Mouse (Mus musculus) urinary bladder, postnatal 25 days (tissue): ENCODE results near the gene Ncapg2.

Experiments used
- DNase-seq: peaks from one replicate; pipeline ENCODE4 v3.0.0; 2022; ENCODE audit warnings: low spot score

Gene Ncapg2

DNA sequence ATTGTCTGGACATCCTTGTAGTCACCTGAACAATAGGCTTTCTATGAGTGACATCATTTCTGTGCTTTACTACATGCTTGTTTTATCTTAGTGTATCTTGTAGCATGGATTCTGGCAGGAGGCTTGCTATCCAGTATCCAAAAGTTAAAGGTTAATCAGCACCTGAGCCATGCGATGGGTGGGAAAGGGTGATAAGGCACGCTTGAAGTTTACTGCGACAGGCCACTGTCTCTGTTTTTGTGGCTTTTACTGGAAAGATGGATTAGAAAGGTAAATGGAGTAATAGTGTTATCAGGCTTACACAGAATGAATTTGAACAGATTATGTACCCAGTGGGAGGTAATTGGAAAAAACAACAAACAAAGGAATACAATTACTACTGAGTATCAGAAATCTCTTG lies 37.0 kb downstream of the Ncapg2 start:
- no peak for DNase-seq

DNA sequence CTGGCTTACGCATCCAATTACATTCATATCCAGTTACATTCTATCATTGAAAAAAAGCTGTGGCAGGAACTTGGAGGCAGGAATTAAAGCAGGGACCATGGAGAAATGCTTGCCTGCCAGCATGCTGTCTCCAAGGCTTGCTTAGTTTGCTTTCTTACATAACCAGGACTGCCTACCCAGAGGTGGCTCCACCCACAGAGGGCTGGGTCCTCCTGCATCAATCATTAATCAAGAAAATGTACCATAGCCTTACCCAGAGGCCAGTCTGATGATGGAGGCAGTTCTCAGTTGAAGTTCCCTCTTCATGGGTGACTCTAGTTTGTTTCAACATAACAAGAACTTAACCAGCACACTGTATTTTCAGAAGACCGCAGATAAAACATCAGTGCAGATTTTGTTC lies 44.3 kb downstream of the Ncapg2 start:
- no peak for DNase-seq

DNA sequence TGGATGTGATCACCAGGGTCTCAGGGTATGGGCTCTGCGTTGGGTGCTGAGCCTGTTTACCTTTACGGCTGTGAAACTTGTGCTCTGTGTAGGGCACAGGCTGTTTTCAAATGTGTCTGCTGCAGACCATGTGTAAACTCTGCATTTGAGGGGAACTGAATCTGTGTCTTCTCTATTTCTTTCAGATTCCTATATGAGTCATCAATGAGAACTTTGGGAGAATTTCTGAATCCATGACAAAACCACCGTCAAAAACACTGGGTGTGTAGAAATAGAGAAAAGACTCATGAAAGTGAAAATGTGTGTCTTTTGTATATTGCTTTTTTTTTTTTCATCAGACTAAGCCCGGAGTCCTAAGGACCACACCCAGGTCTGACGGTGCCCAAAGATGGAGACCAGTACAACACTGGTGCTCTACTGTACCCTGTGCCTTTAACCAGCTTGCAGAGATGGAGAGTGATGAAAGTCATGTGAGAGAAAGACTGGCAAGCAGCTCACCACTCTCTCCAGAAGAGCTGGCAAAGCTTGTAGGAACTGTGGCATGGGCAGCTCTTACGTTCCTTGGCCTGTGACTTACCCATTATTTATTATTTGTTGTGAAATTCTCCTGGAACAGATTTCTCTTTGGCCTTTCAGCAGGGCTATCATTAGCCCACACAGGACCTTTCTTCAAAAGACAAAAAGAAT lies 55.3 kb downstream of the Ncapg2 start:
- no peak for DNase-seq

DNA sequence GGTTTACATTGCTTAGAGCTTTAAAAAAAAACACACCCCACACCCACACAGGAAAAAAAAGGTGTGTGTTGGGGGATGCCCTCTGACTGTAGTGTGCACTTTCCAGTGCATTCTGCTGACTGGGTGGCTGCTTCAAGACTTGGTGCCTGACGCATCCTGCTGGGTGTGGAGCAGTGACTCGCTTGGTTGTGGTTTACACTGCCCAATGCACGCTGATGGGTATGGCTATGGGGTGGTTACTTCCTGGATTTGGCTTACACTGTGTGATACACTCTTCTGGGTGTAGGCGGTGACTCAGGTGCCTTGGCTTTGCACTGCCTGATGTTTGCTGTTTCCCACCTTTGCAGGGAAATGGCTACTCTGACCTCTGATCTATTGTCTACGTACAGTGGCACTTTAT lies 61.8 kb downstream of the Ncapg2 start:
- no peak for DNase-seq

DNA sequence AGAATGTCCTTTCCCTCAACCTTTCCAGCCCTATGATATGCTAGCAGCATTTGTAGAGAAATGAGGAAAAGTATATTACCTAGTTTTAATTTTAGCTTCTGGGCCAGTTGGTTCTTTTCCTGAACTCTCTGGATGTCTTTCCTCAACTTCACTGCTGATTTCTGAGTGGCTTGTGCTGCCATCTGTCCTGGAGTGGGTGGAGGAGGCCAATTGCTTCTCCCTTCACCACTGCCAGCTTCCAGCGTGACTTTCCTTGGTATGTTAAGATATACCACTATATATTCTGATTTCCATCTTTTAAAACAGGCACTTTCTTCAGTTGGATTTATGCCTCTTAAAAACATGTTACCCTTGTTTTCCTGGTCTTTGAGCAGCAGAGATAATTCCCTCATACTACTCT lies 63.1 kb downstream of the Ncapg2 start:
- no peak for DNase-seq

DNA sequence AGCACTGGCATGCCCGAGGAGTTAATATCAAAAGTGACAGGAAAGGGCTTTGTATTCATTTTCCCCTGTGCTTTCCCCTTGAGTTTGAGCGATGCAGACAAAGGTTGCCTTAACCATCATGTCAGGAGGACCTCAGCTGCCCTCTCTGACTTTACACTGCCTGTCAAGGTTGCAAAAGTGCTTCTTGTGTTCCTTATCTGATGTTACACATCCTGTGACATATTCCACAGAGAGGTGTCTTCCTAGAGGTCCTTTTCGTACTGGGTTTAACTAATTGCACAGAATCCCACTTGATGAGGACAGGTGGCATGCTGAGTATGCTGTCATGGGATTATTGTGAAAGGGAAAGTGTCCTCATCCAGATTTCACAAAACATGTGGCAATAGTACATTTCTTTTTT lies 63.9 kb downstream of the Ncapg2 start:
- DNase-seq = no peak

DNA sequence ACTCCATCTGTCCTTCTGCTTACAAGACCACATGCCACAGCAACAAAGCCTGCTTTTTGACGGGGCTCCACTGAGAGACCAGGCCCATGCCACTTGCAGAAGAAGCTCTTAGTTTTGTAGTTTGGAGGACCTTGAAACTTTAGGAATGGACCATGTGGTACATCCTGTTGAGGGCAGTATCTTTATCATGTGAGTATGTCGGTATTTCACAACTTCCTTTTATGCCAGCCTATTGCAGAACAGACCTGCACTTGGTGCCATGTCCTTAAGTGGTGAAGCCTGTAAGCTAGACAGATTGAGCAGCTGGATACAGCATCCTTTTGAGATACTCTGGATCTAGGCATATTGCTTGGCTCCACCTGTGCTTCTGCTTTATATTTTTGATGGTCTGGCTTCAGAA lies 68.1 kb downstream of the Ncapg2 start:
- no peak for DNase-seq

DNA sequence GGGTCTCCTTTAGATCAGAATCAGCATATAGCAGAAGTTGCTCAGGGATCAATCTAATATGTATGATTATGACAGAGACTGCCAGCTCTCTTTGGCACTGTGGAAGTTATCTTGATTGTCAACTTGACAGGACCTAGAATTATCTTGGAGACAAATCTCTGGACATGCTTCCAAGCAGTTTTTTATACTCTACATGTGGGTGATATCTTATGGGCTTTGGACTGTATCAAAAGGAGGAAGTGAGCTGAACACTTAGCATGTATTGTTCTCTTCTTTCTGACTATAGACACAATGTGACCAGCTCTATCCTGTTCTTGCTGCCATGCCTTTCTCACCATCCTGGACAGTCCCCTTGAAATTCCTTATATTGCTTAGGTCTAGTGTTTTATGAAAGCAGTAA lies 68.6 kb downstream of the Ncapg2 start:
- no peak for DNase-seq

DNA sequence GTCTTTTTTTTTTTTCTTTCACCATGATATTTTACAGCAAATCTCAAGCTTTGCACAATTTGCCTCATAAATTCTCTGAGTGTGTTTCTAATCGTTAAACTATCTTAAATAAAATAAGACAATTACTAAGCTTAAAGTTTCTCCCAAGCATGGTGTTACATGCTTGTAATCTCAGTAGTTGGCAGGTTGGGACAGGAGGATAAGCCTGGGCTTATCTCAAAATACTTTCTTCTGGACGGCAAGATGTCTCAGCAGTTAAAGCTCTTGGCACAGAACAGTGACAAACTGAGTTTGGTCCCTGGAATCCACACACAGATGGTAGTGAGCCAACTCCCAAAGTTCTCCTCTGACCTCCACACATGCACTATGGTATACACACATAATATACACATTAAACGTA lies 69.5 kb downstream of the Ncapg2 start:
- no peak for DNase-seq

DNA sequence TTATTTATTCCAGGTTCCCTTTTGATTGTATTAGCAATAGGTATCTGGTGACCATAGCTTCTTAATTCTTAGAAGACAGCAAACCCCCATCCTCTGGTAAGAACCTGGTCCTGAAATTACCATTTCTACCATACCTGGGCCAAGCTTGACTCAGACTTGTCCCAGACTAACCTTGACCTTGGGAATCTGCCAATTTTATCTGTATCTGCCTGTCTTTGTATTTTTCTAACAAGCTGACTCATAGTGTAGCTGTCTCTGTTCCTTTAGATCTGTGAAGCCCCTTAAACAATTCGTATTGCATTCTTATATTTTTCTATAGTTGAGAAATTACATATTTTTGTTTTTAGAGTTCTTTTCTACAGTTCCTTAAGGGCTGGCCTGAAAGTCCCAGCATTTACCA lies 73.6 kb downstream of the Ncapg2 start:
- no peak for DNase-seq

DNA sequence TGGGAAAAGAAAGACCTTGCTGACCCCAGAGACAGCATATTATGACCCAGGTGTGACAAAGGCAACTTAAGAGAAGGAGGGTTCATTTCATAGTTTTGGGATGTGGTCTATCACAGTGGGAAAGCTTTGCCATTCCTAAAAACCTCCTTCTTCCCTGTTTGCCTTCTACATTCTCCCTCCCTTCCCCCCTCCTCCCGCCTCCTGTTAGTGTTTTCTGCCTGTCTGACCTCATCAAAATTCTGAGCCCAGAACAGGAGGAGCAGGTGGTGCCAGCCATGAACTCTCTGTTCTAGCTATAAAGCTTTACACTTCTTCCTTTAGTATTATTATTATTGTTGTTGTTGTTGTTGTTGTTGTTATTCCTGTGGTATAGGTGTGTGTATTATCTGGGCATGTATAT lies 76.7 kb downstream of the Ncapg2 start:
- DNase-seq = no peak

DNA sequence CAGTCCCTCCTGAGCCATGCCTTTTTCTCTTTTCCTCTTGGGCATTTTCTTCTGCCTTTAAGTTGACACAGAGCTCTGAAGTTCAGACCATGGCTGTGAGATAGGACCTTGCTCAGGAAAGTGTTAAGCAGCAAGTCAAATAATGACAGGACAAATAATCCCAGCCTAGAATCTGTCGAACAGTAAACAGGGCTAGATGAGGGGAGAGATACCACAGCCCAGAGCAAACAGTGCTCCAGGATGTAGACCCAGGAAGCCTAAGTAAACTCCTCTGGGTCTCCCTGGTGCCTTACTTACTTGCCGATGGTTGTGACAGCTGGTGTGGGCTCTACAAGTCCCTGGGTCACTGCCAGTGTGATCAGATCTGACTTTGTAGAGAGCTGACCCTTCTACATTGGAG lies 78.4 kb downstream of the Ncapg2 start:
- DNase-seq = no peak

DNA sequence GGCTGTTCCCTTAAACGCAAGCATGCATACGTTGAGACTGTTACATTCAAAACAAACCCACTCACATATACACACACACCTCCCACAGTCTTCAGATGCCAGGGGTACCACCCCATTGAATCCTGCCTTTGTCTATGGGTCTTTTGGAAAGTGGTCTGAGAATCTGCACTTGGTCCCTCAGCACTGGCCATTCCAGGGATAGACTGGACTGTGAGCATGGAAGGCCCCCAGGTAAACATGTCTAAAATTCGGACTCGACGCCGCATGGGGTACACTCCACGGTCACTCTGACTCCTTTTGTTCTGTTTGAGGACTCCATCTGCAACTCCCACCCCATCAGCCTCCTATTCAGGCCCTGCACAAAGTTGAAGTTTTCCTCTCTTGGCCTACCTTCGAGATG lies 79.8 kb downstream of the Ncapg2 start:
- no peak for DNase-seq

DNA sequence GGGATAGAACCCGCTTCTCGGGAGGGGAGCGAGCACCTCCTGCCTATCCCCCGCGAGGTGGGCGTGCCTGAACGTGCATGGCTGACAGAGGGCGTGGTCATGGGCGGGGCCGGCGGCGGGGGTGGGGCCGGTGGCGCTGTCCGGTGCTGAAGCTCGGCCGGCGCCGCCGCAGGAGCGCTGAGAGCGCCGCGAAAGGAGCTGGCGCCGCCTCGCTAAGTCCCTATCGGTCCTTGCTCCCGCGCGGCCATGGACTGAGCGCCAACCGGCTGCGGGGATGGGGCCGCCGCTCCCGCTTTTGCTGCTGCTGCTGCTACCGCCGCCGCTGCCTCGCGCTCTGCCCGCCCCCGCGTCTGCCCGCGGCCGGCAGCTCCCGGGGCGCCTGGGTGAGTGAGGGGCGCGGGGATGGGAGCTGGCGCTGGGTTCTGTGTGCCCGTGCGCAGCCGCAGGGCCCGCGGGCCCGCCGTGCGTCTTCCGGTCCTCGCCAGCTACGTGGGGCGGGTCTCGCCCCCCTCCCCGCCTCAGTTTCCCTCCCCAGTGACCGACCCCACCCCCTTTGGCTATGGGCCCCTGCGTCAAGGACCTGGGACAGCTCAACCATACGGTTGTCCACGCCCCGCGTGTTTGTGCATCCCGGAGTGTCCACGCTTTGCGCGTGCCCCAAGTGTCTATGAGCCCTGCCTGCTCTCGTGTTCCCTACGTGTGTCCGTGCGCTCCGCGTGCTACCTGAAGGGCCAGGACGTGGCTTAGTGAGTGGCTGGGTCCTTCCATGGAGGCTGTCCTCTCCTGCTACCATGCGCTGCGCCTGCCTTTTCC lies 80.6 kb downstream of the Ncapg2 start, which contains the start of gene Ptprn2:
Gene Ptprn2, plus strand, starts transcription at position 130 of the 813 bp plus-strand sequence.
- peak; percentile 31 for DNase-seq

DNA sequence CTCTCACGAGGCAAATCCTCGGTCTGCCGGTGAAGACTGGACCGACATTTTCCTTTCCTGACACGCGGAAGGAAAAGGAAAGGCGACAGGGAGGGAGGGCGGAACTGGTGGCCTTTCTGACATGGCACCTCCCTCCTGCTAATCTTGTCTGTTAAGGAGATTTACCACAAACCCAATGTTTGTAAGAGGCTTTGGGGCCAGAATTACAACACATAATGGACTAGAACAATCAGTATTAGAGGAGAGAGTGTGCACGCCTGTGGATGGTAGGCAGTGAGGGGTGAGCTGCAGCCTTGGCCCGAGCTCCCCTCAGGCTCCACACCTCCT lies 81.2 kb downstream of the Ncapg2 start:
- DNase-seq = no peak

DNA sequence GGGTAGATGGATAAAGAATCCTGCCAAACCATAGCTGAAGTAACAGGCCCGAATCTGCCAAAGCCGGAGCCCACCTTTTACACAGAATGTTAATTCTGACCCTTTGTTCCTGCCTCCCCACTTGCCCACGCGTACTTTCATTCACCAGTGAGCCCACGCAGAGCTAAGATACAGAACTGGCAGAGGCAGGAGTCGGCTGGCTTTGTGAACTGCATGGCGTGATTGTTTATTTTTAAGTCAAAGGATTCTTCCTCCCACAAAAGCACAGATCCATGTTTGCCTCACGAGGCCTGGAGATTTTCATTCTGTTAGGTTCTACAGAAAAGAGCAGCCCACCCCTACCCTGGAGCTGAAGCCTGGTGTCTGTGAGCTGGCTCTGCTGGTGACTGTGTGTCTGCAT lies 83.6 kb downstream of the Ncapg2 start:
- no peak for DNase-seq

DNA sequence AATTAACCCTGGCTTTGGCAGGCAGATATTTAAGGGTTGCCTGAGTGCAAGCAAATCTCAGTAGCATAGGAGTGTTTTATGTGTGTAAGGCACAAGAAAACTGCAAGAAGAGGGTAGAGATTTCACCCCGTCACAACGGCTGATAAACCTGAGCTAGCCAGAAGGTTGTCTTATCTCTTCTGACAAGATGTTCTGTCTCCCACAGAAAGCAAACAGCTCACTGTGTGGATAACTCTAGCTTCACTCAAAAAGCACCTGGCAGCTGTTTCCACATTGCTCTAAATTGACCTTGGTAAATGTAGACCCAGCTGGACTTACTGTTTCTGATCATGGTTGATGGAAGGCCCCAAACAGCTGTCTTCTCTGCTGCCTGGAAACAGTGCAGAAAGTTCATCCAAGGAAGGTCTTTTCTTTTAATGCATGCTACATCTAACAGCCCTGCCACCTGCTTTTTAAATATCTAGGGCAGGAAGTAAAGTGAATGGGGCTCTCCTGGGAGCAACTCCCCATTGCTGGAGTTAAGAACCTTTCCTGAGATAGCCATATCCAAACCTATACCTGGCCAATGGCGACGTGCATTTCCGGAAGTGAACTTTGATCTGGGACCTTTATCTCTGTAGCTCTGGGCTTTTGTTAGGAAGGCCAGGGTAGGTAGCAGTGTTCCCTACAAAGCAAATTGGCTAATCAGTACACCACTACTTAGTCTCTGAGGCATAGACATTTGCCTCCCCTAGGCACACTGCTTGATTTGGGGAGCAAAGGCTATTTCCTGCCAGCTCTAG lies 85.6 kb downstream of the Ncapg2 start:
- DNase-seq = no peak

DNA sequence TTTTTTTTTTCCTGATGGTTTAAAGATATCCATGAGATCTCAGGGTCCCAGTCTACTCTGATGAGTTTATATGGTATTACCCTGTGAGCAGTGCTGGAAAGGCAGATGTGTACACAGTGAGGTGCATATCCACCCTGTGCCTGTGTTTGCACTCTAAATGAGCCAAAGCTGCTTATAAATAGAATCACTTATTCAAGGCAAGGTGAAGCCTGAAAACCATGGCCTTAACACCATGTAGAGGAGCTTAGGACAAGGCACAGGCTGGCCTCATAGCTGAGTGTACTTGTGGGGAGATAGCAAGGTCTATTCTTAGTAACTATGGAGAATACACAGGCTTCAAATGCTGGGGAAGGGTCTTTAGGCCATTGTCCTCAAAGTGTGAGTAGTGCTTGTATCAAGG lies 93.5 kb downstream of the Ncapg2 start:
- DNase-seq = no peak

DNA sequence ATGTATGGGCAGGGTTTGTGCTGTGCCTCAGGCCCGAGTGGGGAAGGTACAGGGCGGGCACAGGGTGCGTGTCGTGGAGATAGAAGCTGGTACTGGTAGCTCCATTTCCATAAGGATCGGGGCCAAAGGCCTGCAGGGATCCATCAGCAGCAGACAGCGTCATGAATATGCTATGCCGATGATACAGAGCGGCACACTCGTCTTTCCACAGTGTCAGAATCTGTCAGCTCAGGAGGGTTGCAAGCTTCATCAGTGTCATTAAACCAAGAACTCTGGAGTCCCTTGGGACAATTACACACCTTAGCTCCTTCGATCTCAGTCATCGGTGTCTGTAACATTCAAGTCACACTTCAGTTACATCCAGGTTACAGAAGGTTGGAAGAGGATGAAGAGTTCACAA lies 95.5 kb downstream of the Ncapg2 start:
- no peak for DNase-seq

DNA sequence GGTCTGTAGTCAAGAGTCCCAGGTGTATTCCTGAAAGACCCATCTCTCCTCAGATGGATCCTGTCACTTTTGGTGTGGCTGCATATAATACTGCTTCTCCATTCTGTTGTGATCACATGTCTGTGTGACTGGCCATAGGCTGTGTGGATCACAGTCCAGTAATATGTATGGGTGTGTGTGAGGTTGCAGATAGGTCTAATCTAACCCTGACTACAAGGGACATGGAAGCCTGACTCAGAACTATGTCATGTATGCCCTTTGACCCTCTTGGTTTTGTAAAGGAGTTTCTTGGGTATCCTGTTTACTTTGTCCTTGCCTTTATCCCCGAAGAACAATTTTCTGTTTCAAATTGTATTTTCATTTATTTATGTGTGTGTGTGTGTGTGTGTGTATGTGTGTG lies 107.3 kb downstream of the Ncapg2 start:
- DNase-seq = no peak
